Mouse (Mus musculus): Measurements from ENCODE around the gene Cttnbp2nl.

Gene Cttnbp2nl

GRCm38 (mm10) chr3:105052937-105053697 lies at the start of gene Cttnbp2nl:
TSS of gene Cttnbp2nl (minus strand) at chr3:105053146.
- DNase-seq, result peak; percentile 92

GRCm38 (mm10) chr3:105100270-105100589 lies 47.3 kb upstream of the Cttnbp2nl start:
- no peak for DNase-seq

- no peak for DNase-seq
Measured at GRCm38 (mm10) chr3:105099526-105100269, 46.8 kb upstream of the Cttnbp2nl start.

GRCm38 (mm10) chr3:105097581-105097980 lies 44.6 kb upstream of the Cttnbp2nl start:
- no peak for DNase-seq

GRCm38 (mm10) chr3:105095026-105095425 lies 42.1 kb upstream of the Cttnbp2nl start:
- DNase-seq, result no peak

GRCm38 (mm10) chr3:105094448-105094847 lies 41.5 kb upstream of the Cttnbp2nl start:
- DNase-seq, result peak; percentile 10

- DNase-seq, result no peak
Measured at GRCm38 (mm10) chr3:105092721-105093505, 40.0 kb upstream of the Cttnbp2nl start.

- peak; percentile 6 for DNase-seq
Measured at GRCm38 (mm10) chr3:105090981-105091380, 38.0 kb upstream of the Cttnbp2nl start.

- DNase-seq, result no peak
Measured at GRCm38 (mm10) chr3:105090147-105090546, 37.2 kb upstream of the Cttnbp2nl start.

- no peak for DNase-seq
Measured at GRCm38 (mm10) chr3:105088638-105089037, 35.7 kb upstream of the Cttnbp2nl start.

- DNase-seq, result no peak
Measured at GRCm38 (mm10) chr3:105087344-105087743, 34.4 kb upstream of the Cttnbp2nl start.

- DNase-seq, result peak; percentile 10
Measured at GRCm38 (mm10) chr3:105078231-105078826, 25.4 kb upstream of the Cttnbp2nl start.

GRCm38 (mm10) chr3:105075796-105076195 lies 22.9 kb upstream of the Cttnbp2nl start:
- no peak for DNase-seq

- no peak for DNase-seq
Measured at GRCm38 (mm10) chr3:105072536-105072935, 19.6 kb upstream of the Cttnbp2nl start.

GRCm38 (mm10) chr3:105071251-105071650 lies 18.3 kb upstream of the Cttnbp2nl start:
- no peak for DNase-seq

- no peak for DNase-seq
Measured at GRCm38 (mm10) chr3:105070553-105070952, 17.6 kb upstream of the Cttnbp2nl start.

- no peak for DNase-seq
Measured at GRCm38 (mm10) chr3:105066544-105066943, 13.6 kb upstream of the Cttnbp2nl start, which contains the start of gene 4930564D02Rik. TSS of gene 4930564D02Rik (plus strand) at chr3:105066844.

GRCm38 (mm10) chr3:105062676-105063075 lies 9.7 kb upstream of the Cttnbp2nl start:
- no peak for DNase-seq

GRCm38 (mm10) chr3:105061991-105062390 lies 9.0 kb upstream of the Cttnbp2nl start:
- DNase-seq, result no peak

- DNase-seq, result no peak
Measured at GRCm38 (mm10) chr3:105061496-105061895, 8.6 kb upstream of the Cttnbp2nl start.

GRCm38 (mm10) chr3:105060992-105061391 lies 8.0 kb upstream of the Cttnbp2nl start:
- no peak for DNase-seq

- no peak for DNase-seq
Measured at GRCm38 (mm10) chr3:105059911-105060310, 7.0 kb upstream of the Cttnbp2nl start.
